Mouse (Mus musculus): Measurements from ENCODE around the gene Kcnc1. TPM values are rescaled to one million over a fixed set of nuclear protein-coding genes. Genes with fewer than 3 reads are reported as not detected.

The Kcnc1 gene
- total and polyA plus RNA-seq, 3 experiments, result 0.08 to 0.14 TPM; not detected in 1

DNA sequence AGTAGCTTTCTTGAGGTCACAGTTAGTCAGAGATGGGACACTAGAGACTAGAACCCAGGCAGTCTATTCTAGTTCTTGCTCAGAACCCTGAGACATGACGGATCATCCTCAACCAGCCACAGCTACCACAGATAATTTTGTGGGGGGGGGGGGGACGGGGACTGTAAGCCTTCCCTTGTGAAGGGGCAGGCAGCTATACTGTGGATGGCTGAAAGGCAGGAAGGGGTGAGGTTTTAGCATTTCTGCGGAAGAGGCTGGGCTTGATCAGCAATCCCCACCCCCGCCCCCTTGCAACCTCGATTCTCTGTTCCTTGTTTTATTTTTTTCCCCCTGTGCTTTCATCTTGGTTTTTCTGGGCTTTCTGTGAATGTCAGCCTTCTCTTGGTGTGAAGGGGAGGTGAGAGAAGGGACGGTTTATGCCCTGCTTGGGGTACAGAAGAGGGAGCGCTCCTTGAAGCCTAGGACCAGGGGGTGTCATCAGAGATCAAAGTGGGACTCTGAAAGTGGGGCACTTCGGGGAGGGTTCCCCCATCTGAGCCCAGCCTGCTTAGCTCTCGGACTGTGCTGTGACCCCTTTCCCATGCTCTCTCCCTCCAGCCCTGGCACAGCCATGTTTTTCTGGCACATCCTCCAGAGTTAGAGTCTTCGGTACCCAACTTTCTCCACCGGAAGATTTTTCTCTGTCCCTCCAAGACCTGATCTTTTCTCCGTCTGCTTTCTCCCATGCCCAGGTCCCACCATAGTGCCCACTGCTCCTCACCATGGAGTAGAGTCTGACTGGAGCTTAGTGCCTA lies 2.4 kb upstream of the Kcnc1 start:
- peak; percentile 52 for DNase-seq (ENCODE audit: extremely low read depth)
- dilution Hi-C loops (cut with MboI; ENCODE audit: extremely low pct_ligation_motif_present, extremely low pct_unique_long_range_greater_than_20kb, low sequenced_read_pairs) (no loop called here), in situ Hi-C loops (cut with MboI; ENCODE audit: low pct_ligation_motif_present, low pct_unique_long_range_greater_than_20kb, low sequenced_read_pairs) (loop anchor here (5.0 kb wide), 1 partner anchor 213 kb away; no protein-coding TSS in a partner anchor)
- Histone ChIP-seq H3K4me2 (ENCODE audit: insufficient read depth, low read depth, poor library complexity, severe bottlenecking) (peak overlapping the region; percentile 76), H3K27ac (ENCODE audit: insufficient read depth, low read depth) (peak overlapping the region; percentile 2; the same call in 1 of the 2 replicates), H3K79me2 (replicated peaks; ENCODE audit: control insufficient read depth, extremely low read depth, insufficient read depth, poor library complexity, severe bottlenecking) (no peaks in the 10 kb centered on the region), H3K27me3 (replicated peaks) (no peaks in the 10 kb centered on the region), H3K36me3 (replicated peaks in 1 of 2; ENCODE audit: control insufficient read depth in 1 of 2, insufficient read depth in 1 of 2, low read length in 1 of 2) (peaks cover 0 to 5% of the 10 kb centered on the region in 2 experiments), H3K4me1 (ENCODE audit: control insufficient read depth in 1 of 2, insufficient read depth in 2 of 2) (peaks cover 6 to 58% of the 10 kb centered on the region in 2 experiments), H3K9ac (ENCODE audit: insufficient read depth, low read depth) (peak overlapping the region; percentile 39), H3K9me3 (replicated peaks; ENCODE audit: low read length) (peaks cover 23% of the 10 kb centered on the region), H3K4me3 (replicated peaks in 1 of 3; ENCODE audit: low read depth in 2 of 3, low read length in 2 of 3, poor library complexity in 1 of 3) (peak overlapping the region; percentile 0 to 41 (median 28))
- TF ChIP-seq HCFC1 (IDR thresholded peaks at IDR 0.05; ENCODE audit: low read depth, low read length) (peak; percentile 28; the same call in 1 of the 2 replicates), E2F4 (IDR thresholded peaks at IDR 0.05; ENCODE audit: insufficient replicate concordance, low read depth, low read length) (no peak), TBP (conservative IDR thresholded peaks at IDR 0.05; ENCODE audit: low read depth, low read length) (peak; percentile 55; the same call in 1 of the 2 replicates), NELFE (IDR thresholded peaks at IDR 0.05; ENCODE audit: low read depth, low read length) (0 out of 2 replicates have a peak, but pooled peaks have one; percentile 37), CHD1 (IDR thresholded peaks at IDR 0.05; ENCODE audit: low read depth, low read length) (no peak), UBTF (IDR thresholded peaks at IDR 0.05; ENCODE audit: low read depth, low read length) (no peak), MEF2A (IDR thresholded peaks at IDR 0.05; ENCODE audit: borderline replicate concordance, low read depth, low read length) (peak; percentile 34; the same call in 1 of the 2 replicates), ETS1 (conservative IDR thresholded peaks at IDR 0.05; ENCODE audit: low read depth, low read length) (peak; percentile 37; the same call in 1 of the 2 replicates), ZNF384 (IDR thresholded peaks at IDR 0.05; ENCODE audit: low read depth, low read length) (peak; percentile 71), IRF4 (IDR thresholded peaks at IDR 0.05; ENCODE audit: low read depth, low read length) (peak; percentile 51; the same call in 1 of the 2 replicates), RAD21 (IDR thresholded peaks at IDR 0.05; ENCODE audit: low read depth, low read length) (no peak; the same call in 1 of the 2 replicates), PAX5 (IDR thresholded peaks at IDR 0.05; ENCODE audit: low read length) (no peak), NRF1 (IDR thresholded peaks at IDR 0.05; ENCODE audit: low read depth, low read length) (no peak), USF2 (conservative IDR thresholded peaks at IDR 0.05; ENCODE audit: low read depth, low read length) (no peak), JUND (conservative IDR thresholded peaks at IDR 0.05; ENCODE audit: low read depth, low read length) (no peak), MAZ (IDR thresholded peaks at IDR 0.05; ENCODE audit: low read depth, low read length) (0 out of 2 replicates have a peak, but pooled peaks have one; percentile 52), POLR2AphosphoS2 (IDR thresholded peaks at IDR 0.05; ENCODE audit: low read depth, low read length) (no peak), GABPA (IDR thresholded peaks at IDR 0.05; ENCODE audit: insufficient replicate concordance, low read depth, low read length) (no peak), SMC3 (IDR thresholded peaks at IDR 0.05; ENCODE audit: low read depth, low read length) (no peak), TCF12 (IDR thresholded peaks at IDR 0.05; ENCODE audit: low read depth, low read length) (0 out of 2 replicates have a peak, but pooled peaks have one; percentile 23), BHLHE40 (IDR thresholded peaks at IDR 0.05; ENCODE audit: low read depth, low read length) (no peak), EP300 (IDR thresholded peaks at IDR 0.05; ENCODE audit: low read length) (no peak), CHD2 (IDR thresholded peaks at IDR 0.05; ENCODE audit: low read length) (peak; percentile 22; the same call in 1 of the 2 replicates), MYC (IDR thresholded peaks at IDR 0.05; ENCODE audit: low read depth, low read length) (no peak), USF1 (IDR thresholded peaks at IDR 0.05; ENCODE audit: low read depth, low read length) (no peak), ZKSCAN1 (IDR thresholded peaks at IDR 0.05; ENCODE audit: borderline replicate concordance, low read depth, low read length) (no peak), RCOR1 (conservative IDR thresholded peaks at IDR 0.05; ENCODE audit: low read depth, low read length) (no peak), POLR2A (IDR thresholded peaks at IDR 0.05; ENCODE audit: low read depth, low read length) (peak; percentile 54), CTCF (conservative IDR thresholded peaks at IDR 0.05 in 1 of 2, IDR thresholded peaks at IDR 0.05 in 1 of 2; ENCODE audit: low read depth in 2 of 2, low read length in 2 of 2) (no peak), ELF1 (IDR thresholded peaks at IDR 0.05; ENCODE audit: low read depth, low read length) (peak; percentile 64)

All from CH12.LX (cell line).